8 mouse cellular contexts compared by ENCODE assay signal in genomic region chr13:51643924-51644828, GRCm38 (mm10). TPM values are rescaled to one million over a fixed set of nuclear protein-coding genes. Genes with fewer than 3 reads are reported as not detected.
A peak's percentile ranks its signal among the peaks of the same experiment; 100 is the strongest.
DNase-seq lines count a peak whose midpoint lies in the region; ATAC-seq and TF ChIP-seq lines count a peak whose summit lies in the region.

No protein-coding gene starts in this region.

- H3K9ac ChIP-seq in kidney, embryonic 14.5 days (ENCODE audit: low read depth, low read length), result peak overlapping the region; percentile 44; the same call in 1 of the 2 replicates
- peak overlapping the region; percentile 67 for H3K9ac ChIP-seq in forebrain, embryonic 15.5 days (replicated peaks)
- H3K9ac ChIP-seq in liver, embryonic 15.5 days, result peak overlapping the region; percentile 71

- ATAC-seq in kidney, embryonic 14.5 days (ENCODE audit: low FRiP score, low TSS enrichment), result 0 out of 2 replicates have a peak, but pooled peaks have one; percentile 2
- no peak for ATAC-seq in G1E (ENCODE audit: extremely low read depth, insufficient number of reproducible peaks, low FRiP score, poor library complexity, severe bottlenecking)
- peak; percentile 4; the same call in 1 of the 2 replicates for ATAC-seq in forebrain, embryonic 15.5 days (replicated peaks)
- ATAC-seq in liver, embryonic 15.5 days (ENCODE audit: insufficient read depth), result no peak

- 49% methylated on average over 20 of the region's 20 CpGs for WGBS in kidney, embryonic 14.5 days
- WGBS in forebrain, embryonic 15.5 days, result 42% methylated on average over 20 of the region's 20 CpGs
- 29% methylated on average over 20 of the region's 20 CpGs for WGBS in liver, embryonic 15.5 days (ENCODE audit: insufficient replicate concordance)

- no peaks in the 10 kb centered on the region for H3K36me3 ChIP-seq in kidney, embryonic 14.5 days (ENCODE audit: control insufficient read depth, insufficient read depth, low read length)
- H3K36me3 ChIP-seq in G1E (replicated peaks), result peaks cover 2% of the 10 kb centered on the region
- no peaks in the 10 kb centered on the region for H3K36me3 ChIP-seq in forebrain, embryonic 15.5 days
- 0 out of 2 replicates have a peak, but pooled peaks cover 4% of the 10 kb centered on the region for H3K36me3 ChIP-seq in liver, embryonic 15.5 days (replicated peaks)

- peak overlapping the region; percentile 65; the same call in 1 of the 2 replicates for H3K27ac ChIP-seq in kidney, embryonic 14.5 days (ENCODE audit: low read depth, low read length)
- H3K27ac ChIP-seq in forebrain, embryonic 15.5 days (replicated peaks), result peak overlapping the region; percentile 54; the same call in 1 of the 2 replicates
- H3K27ac ChIP-seq in liver, embryonic 15.5 days (replicated peaks), result peak overlapping the region; percentile 83

- TF ChIP-seq CTCF in G1E (IDR thresholded peaks at IDR 0.05; ENCODE audit: low read depth, low read length), result no peak

- H3K4me3 ChIP-seq in kidney, embryonic 14.5 days (ENCODE audit: low read length), result peak overlapping the region; percentile 91
- peak overlapping the region; percentile 91 for H3K4me3 ChIP-seq in G1E (ENCODE audit: low read depth, low read length)
- peak overlapping the region; percentile 65 for H3K4me3 ChIP-seq in forebrain, embryonic 15.5 days
- H3K4me3 ChIP-seq in liver, embryonic 15.5 days (replicated peaks), result peak overlapping the region; percentile 85

- intact Hi-C loops in left cerebral cortex, postnatal 36 days (cut with DNase I), result no loop called here
- intact Hi-C loops in left cerebral cortex, postnatal 14 days (cut with DNase I), result no loop called here

- peaks cover 25% of the 10 kb centered on the region for H3K4me1 ChIP-seq in kidney, embryonic 14.5 days (ENCODE audit: control insufficient read depth, insufficient read depth, low read length)
- peaks cover 22% of the 10 kb centered on the region for H3K4me1 ChIP-seq in G1E (ENCODE audit: insufficient read depth, low read depth, low read length)
- peaks cover 21% of the 10 kb centered on the region for H3K4me1 ChIP-seq in forebrain, embryonic 15.5 days
- peaks cover 35% of the 10 kb centered on the region for H3K4me1 ChIP-seq in liver, embryonic 15.5 days (replicated peaks)

- peak overlapping the region; percentile 56 for H3K4me2 ChIP-seq in kidney, embryonic 14.5 days (replicated peaks; ENCODE audit: low read depth, low read length)
- peak overlapping the region; percentile 50 for H3K4me2 ChIP-seq in forebrain, embryonic 15.5 days (replicated peaks)
- H3K4me2 ChIP-seq in liver, embryonic 15.5 days, result peak overlapping the region; percentile 70

- DNase-seq in kidney, postnatal 36 days, result no peak
- no peak for DNase-seq in G1E (ENCODE audit: low spot score)
- no peak for DNase-seq in right cerebral cortex, postnatal 25 days
- DNase-seq in left cerebral cortex, postnatal 36 days (ENCODE audit: low spot score in 2 of 2), result no peak
- no peak for DNase-seq in left cerebral cortex, postnatal 14 days (ENCODE audit: low spot score in 2 of 2)

- no peaks in the 10 kb centered on the region for H3K9me3 ChIP-seq in kidney, embryonic 14.5 days (ENCODE audit: control insufficient read depth, low read length)
- H3K9me3 ChIP-seq in G1E (replicated peaks), result no peaks in the 10 kb centered on the region
- no peaks in the 10 kb centered on the region for H3K9me3 ChIP-seq in forebrain, embryonic 15.5 days
- H3K9me3 ChIP-seq in liver, embryonic 15.5 days (replicated peaks), result no peaks in the 10 kb centered on the region

- H3K27me3 ChIP-seq in kidney, embryonic 14.5 days (ENCODE audit: control insufficient read depth, insufficient read depth, low read length), result no peaks in the 10 kb centered on the region
- no peaks in the 10 kb centered on the region for H3K27me3 ChIP-seq in G1E (ENCODE audit: insufficient read depth, low read length)
- H3K27me3 ChIP-seq in forebrain, embryonic 15.5 days, result no peaks in the 10 kb centered on the region
- H3K27me3 ChIP-seq in liver, embryonic 15.5 days, result no peaks in the 10 kb centered on the region

RNA-seq across cellular contexts. Expression of gene Cks2, which starts 0.9 kb away (rescaled TPM):
- 414 and 561 TPM in 2 replicates for polyA plus RNA-seq in kidney, embryonic 14.5 days (2014; fragmentation: Nextera tagmentation; extraction: Ambion mirVana)
- total RNA-seq in G1E (2014; fragmentation: Nextera tagmentation), result 94.3 and 104 TPM in 2 replicates
- total RNA-seq in G1E (2017), result 367 and 402 TPM in 2 replicates
- 129 and 303 TPM in 2 replicates for polyA plus RNA-seq in G1E (2012)
- polyA plus RNA-seq in forebrain, embryonic 15.5 days (2015; fragmentation: Nextera tagmentation; extraction: Ambion mirVana), result 130 and 152 TPM in 2 replicates
- 345 and 374 TPM in 2 replicates for polyA plus RNA-seq in liver, embryonic 15.5 days (2015; fragmentation: Nextera tagmentation; extraction: Ambion mirVana)
- total RNA-seq in left cerebral cortex, postnatal 36 days (2021), result 1 to 10 TPM; 2.0 to 2.9 TPM
- 1 to 10 TPM; 2.4 to 3.6 TPM for total RNA-seq in left cerebral cortex, postnatal 14 days (2021)

RNA-seq across cellular contexts. Expression of gene Secisbp2, which starts 7.3 kb away (rescaled TPM):
- polyA plus RNA-seq in kidney, embryonic 14.5 days (2014; fragmentation: Nextera tagmentation; extraction: Ambion mirVana), result 32.1 and 38.5 TPM in 2 replicates
- total RNA-seq in G1E (2014; fragmentation: Nextera tagmentation) (20.0 and 22.7 TPM in 2 replicates), G1E (2017) (27.7 and 32.8 TPM in 2 replicates)
- polyA plus RNA-seq in G1E (2012), result 19.6 and 24.4 TPM in 2 replicates
- 33.3 and 37.7 TPM in 2 replicates for polyA plus RNA-seq in forebrain, embryonic 15.5 days (2015; fragmentation: Nextera tagmentation; extraction: Ambion mirVana)
- polyA plus RNA-seq in liver, embryonic 15.5 days (2015; fragmentation: Nextera tagmentation; extraction: Ambion mirVana), result 13.0 and 14.8 TPM in 2 replicates
- 10 to 100 TPM; 15.1 to 22.2 TPM for total RNA-seq in left cerebral cortex, postnatal 36 days (2021)
- total RNA-seq in left cerebral cortex, postnatal 14 days (2021), result 10 to 100 TPM; 16.0 to 16.9 TPM

Comparison
In these comparisons a context has a peak if more than half of its experiments do, and no peak if none do; other contexts are left out.
1. ATAC-seq: peak in kidney, embryonic 14.5 days (single experiment) and forebrain, embryonic 15.5 days (single experiment); none in G1E (single experiment) and liver, embryonic 15.5 days (single experiment).
2. Peak in every context shown above with its lines, with median percentiles within 50 percentile points of each other: H3K27ac ChIP-seq, H3K4me2 ChIP-seq, H3K4me3 ChIP-seq and H3K9ac ChIP-seq.